Mouse (Mus musculus) MEL (cell line): ENCODE data around the gene Fndc3b. TPM values are rescaled to one million over a fixed set of nuclear protein-coding genes. Genes with fewer than 3 reads are reported as not detected.

Experiments used
- DNase-seq: peaks from one replicate; pipeline ENCODE4 v3.0.0; 2011; ENCODE audit warnings: low read depth, low spot score
- H3K27ac ChIP-seq: 2 replicates; pipeline ENCODE4 v1.5.1; 2012; ENCODE audit warnings: low read depth, mild to moderate bottlenecking, control low read depth, low read length, moderate library complexity; ENCODE audit not compliant: control insufficient read depth
- H3K27me3 ChIP-seq, 2 experiments: fragments of 150-350 bp in 1 of 2; sonication (generic) in 1 of 2; 2 replicates each; pipeline ENCODE4 v1.6.1; 2012; ENCODE audit warnings: low read length in 2 of 2, mild to moderate bottlenecking in 2 of 2, improper control_type of control experiment in 1 of 2, moderate library complexity in 1 of 2; ENCODE audit not compliant: insufficient read depth in 2 of 2, control insufficient read depth in 1 of 2
- H3K36me3 ChIP-seq, 2 experiments: 2 replicates each; pipeline ENCODE4 v1.6.1; 2012 to 2014; ENCODE audit warnings: low read length in 2 of 2, improper control_type of control experiment in 1 of 2, inconsistent platforms in 1 of 2, mild to moderate bottlenecking in 1 of 2; ENCODE audit not compliant: insufficient read depth in 2 of 2, control insufficient read depth in 1 of 2
- H3K4me1 ChIP-seq, 2 experiments: fragments of 150-350 bp in 1 of 2; sonication (generic) in 1 of 2; 2 replicates each; pipeline ENCODE4 v1.6.1; 2012; ENCODE audit warnings: low read length in 2 of 2, improper control_type of control experiment in 1 of 2, mild to moderate bottlenecking in 1 of 2; ENCODE audit not compliant: insufficient read depth in 2 of 2, control insufficient read depth in 1 of 2
- H3K4me3 ChIP-seq, 2 experiments: fragments of 150-350 bp in 1 of 2; sonication (generic) in 1 of 2; 2 replicates each; pipeline ENCODE4 v1.5.1; 2012; ENCODE audit warnings: low read depth in 2 of 2, low read length in 2 of 2, mild to moderate bottlenecking in 2 of 2, moderate library complexity in 2 of 2, control low read depth in 1 of 2, improper control_type of control experiment in 1 of 2; ENCODE audit not compliant: control insufficient read depth in 1 of 2, insufficient read depth in 1 of 2
- H3K79me2 ChIP-seq: 2 replicates; pipeline ENCODE4 v1.6.1; 2012; ENCODE audit warnings: mild to moderate bottlenecking, low read length, moderate library complexity; ENCODE audit not compliant: control insufficient read depth, poor library complexity, insufficient read depth
- H3K9ac ChIP-seq: 2 replicates; pipeline ENCODE4 v1.6.1; 2012; ENCODE audit warnings: low read depth, mild to moderate bottlenecking, control low read depth, low read length, moderate library complexity; ENCODE audit not compliant: control insufficient read depth, poor library complexity, severe bottlenecking
- H3K9me3 ChIP-seq: fragments of 150-350 bp; sonication (generic); replicated peaks from 2 replicates; pipeline ENCODE4 v1.6.1; 2012; ENCODE audit warnings: mild to moderate bottlenecking, low read length, improper control_type of control experiment, moderate library complexity; ENCODE audit not compliant: insufficient read depth
- BHLHE40 ChIP-seq: IDR thresholded peaks from 2 replicates; pipeline ENCODE4 v1.6.1; 2012; ENCODE audit warnings: low read depth, mild to moderate bottlenecking, inconsistent platforms, low read length, improper control_type of control experiment, borderline replicate concordance
- CHD1 ChIP-seq: IDR thresholded peaks from 2 replicates; pipeline ENCODE4 v1.6.1; 2012; ENCODE audit warnings: low read depth, mild to moderate bottlenecking, inconsistent platforms, low read length, improper control_type of control experiment
- EP300 ChIP-seq, 2 experiments: IDR thresholded peaks; 2 replicates each; pipeline ENCODE4 v1.6.1; 2011; ENCODE audit warnings: improper control_type of control experiment in 2 of 2, low read length in 2 of 2, low read depth in 1 of 2, mild to moderate bottlenecking in 1 of 2
- ETS1 ChIP-seq: IDR thresholded peaks from 2 replicates; pipeline ENCODE4 v1.6.1; 2012; ENCODE audit warnings: low read depth, mild to moderate bottlenecking, inconsistent platforms, low read length, improper control_type of control experiment, moderate library complexity
- MAFK ChIP-seq: IDR thresholded peaks from 2 replicates; pipeline ENCODE4 v1.6.1; 2011; ENCODE audit warnings: low read depth, mild to moderate bottlenecking, low read length, improper control_type of control experiment, borderline replicate concordance
- MXI1 ChIP-seq: IDR thresholded peaks from 2 replicates; pipeline ENCODE4 v1.6.1; 2011; ENCODE audit warnings: mild to moderate bottlenecking, low read depth, low read length, improper control_type of control experiment
- MYC ChIP-seq: IDR thresholded peaks from 2 replicates; pipeline ENCODE4 v1.6.1; 2011; ENCODE audit warnings: low read depth, mild to moderate bottlenecking, low read length, improper control_type of control experiment, moderate library complexity
- NELFE ChIP-seq: IDR thresholded peaks from 2 replicates; pipeline ENCODE4 v1.6.1; 2011; ENCODE audit warnings: low read depth, low read length, improper control_type of control experiment
- POLR2A ChIP-seq, 2 experiments: IDR thresholded peaks; 2 replicates each; pipeline ENCODE4 v1.6.1; 2011 to 2012; ENCODE audit warnings: low read length in 2 of 2, mild to moderate bottlenecking in 2 of 2, control low read depth in 1 of 2, improper control_type of control experiment in 1 of 2, low read depth in 1 of 2, moderate library complexity in 1 of 2; ENCODE audit not compliant: control insufficient read depth in 1 of 2, insufficient read depth in 1 of 2, poor library complexity in 1 of 2
- POLR2AphosphoS5 ChIP-seq: IDR thresholded peaks from 2 replicates; pipeline ENCODE4 v1.6.1; 2012; ENCODE audit warnings: low read depth, borderline replicate concordance, mild to moderate bottlenecking, inconsistent platforms, low read length, moderate library complexity, mixed read lengths
- RAD21 ChIP-seq: IDR thresholded peaks from 2 replicates; pipeline ENCODE4 v1.6.1; 2011; ENCODE audit warnings: mild to moderate bottlenecking, low read depth, low read length, improper control_type of control experiment
- SIN3A ChIP-seq: IDR thresholded peaks from 2 replicates; pipeline ENCODE4 v1.6.1; 2012; ENCODE audit warnings: low read length, improper control_type of control experiment, inconsistent platforms
- SMC3 ChIP-seq: IDR thresholded peaks from 2 replicates; pipeline ENCODE4 v1.6.1; 2011; ENCODE audit warnings: low read depth, low read length, improper control_type of control experiment
- USF2 ChIP-seq, 2 experiments: IDR thresholded peaks; 2 replicates each; pipeline ENCODE4 v1.6.1; 2011 to 2012; ENCODE audit warnings: improper control_type of control experiment in 2 of 2, low read length in 2 of 2, borderline replicate concordance in 1 of 2, inconsistent platforms in 1 of 2, low read depth in 1 of 2, mild to moderate bottlenecking in 1 of 2; ENCODE audit not compliant: insufficient read depth in 1 of 2
- ZKSCAN1 ChIP-seq: IDR thresholded peaks from 2 replicates; pipeline ENCODE4 v1.6.1; 2012; ENCODE audit warnings: low read depth, mild to moderate bottlenecking, inconsistent platforms, low read length, improper control_type of control experiment, moderate library complexity
- ZNF384 ChIP-seq: IDR thresholded peaks from 2 replicates; pipeline ENCODE4 v1.6.1; 2012; ENCODE audit warnings: low read depth, mild to moderate bottlenecking, inconsistent platforms, low read length, improper control_type of control experiment
- polyA plus RNA-seq, 2 experiments: library from polyadenylated mRNA; stranded (reverse) in 1 of 2; unstranded in 1 of 2; fragments of >175 nt in 1 of 2; fragments of >200 nt in 1 of 2; gene quantifications; 2 replicates each; pipeline versions ENCODE4 v1.2.1 to v1.2.4; 2012; ENCODE audit warnings: low replicate concordance in 2 of 2, low read depth in 1 of 2; ENCODE audit not compliant: insufficient read length in 2 of 2, insufficient read depth in 1 of 2, missing spikeins in 1 of 2
- total RNA-seq: library from RNA; depleted of rRNA; stranded (reverse); fragments of 300-350 nt; gene quantifications from 2 replicates; pipeline ENCODE4 v1.2.3, GENCODE M21; 2012

Gene Fndc3b
- total and polyA plus RNA-seq, 3 experiments, result not detected

GRCm38 (mm10) chr3:27607796-27608151 lies 103.3 kb downstream of the Fndc3b start:
- H3K27me3 ChIP-seq, result no peaks in the 10 kb centered on the region
- TF ChIP-seq ZKSCAN1 (no peak), SMC3 (no peak), MXI1 (no peak)
- TF ChIP-seq, all 39 proteins: peak for 0
- Histone ChIP-seq H3K4me3 (no peak overlapping the region), H3K9ac (no peak overlapping the region), H3K79me2 (no peaks in the 10 kb centered on the region), H3K4me1 (no peaks in the 10 kb centered on the region), H3K27ac (no peak overlapping the region), H3K36me3 (no peaks in the 10 kb centered on the region), H3K9me3 (no peaks in the 10 kb centered on the region)
- no peak for DNase-seq

GRCm38 (mm10) chr3:27607081-27607795 lies 103.9 kb downstream of the Fndc3b start:
- TF ChIP-seq SMC3 (no peak), POLR2A (IDR thresholded peaks at IDR 0.05; ENCODE audit: control insufficient read depth in 1 of 2, insufficient read depth in 1 of 2, low read depth in 1 of 2, low read length in 2 of 2, poor library complexity in 1 of 2) (no peak), POLR2AphosphoS5 (no peak), CHD1 (no peak), MAFK (no peak), ETS1 (no peak), SIN3A (no peak), NELFE (no peak), USF2 (IDR thresholded peaks at IDR 0.05; ENCODE audit: borderline replicate concordance in 1 of 2, insufficient read depth in 1 of 2, low read depth in 1 of 2, low read length in 2 of 2) (no peak), EP300 (IDR thresholded peaks at IDR 0.05; ENCODE audit: low read depth in 1 of 2, low read length in 2 of 2) (no peak), ZNF384 (no peak), ZKSCAN1 (no peak), RAD21 (no peak), MYC (no peak), BHLHE40 (no peak)
- no peak overlapping the region for H3K9ac ChIP-seq
- H3K4me3 ChIP-seq, result no peak overlapping the region
- H3K9me3 ChIP-seq, result no peaks in the 10 kb centered on the region
- no peak for DNase-seq
- H3K27ac ChIP-seq, result no peak overlapping the region
- no peaks in the 10 kb centered on the region for H3K79me2 ChIP-seq
- H3K4me1 ChIP-seq, result no peaks in the 10 kb centered on the region
- H3K36me3 ChIP-seq, result no peaks in the 10 kb centered on the region
- no peaks in the 10 kb centered on the region for H3K27me3 ChIP-seq
